Mouse (Mus musculus) kidney, embryonic 16.5 days (tissue): ENCODE results near the gene Arl2. TPM values are rescaled to one million over a fixed set of nuclear protein-coding genes. Genes with fewer than 3 reads are reported as not detected.

Experiments
- ATAC-seq: fragments of 200-750 bp; cut with Nextera tagmentation; 2 replicates; pipeline ENCODE4 v1.8.0; 2017; ENCODE audit warnings: moderate TSS enrichment; ENCODE audit not compliant: low FRiP score, low TSS enrichment
- H3K27ac ChIP-seq: fragments of 300-500 bp; sonication (generic); 2 replicates; pipeline ENCODE4 v1.5.1; 2014; ENCODE audit warnings: low read length
- H3K27me3 ChIP-seq: fragments of 300-500 bp; sonication (generic); 2 replicates; pipeline ENCODE4 v1.6.1; 2014; ENCODE audit warnings: low read length, control low read depth, mixed read lengths; ENCODE audit not compliant: insufficient read depth
- H3K36me3 ChIP-seq: fragments of 300-500 bp; sonication (generic); 2 replicates; pipeline ENCODE4 v1.6.1; 2014; ENCODE audit warnings: low read length, control low read depth, mixed read lengths; ENCODE audit not compliant: insufficient read depth
- H3K4me1 ChIP-seq: fragments of 300-500 bp; sonication (generic); 2 replicates; pipeline ENCODE4 v1.6.1; 2014; ENCODE audit warnings: low read length, control low read depth, mixed read lengths; ENCODE audit not compliant: insufficient read depth
- H3K4me2 ChIP-seq: fragments of 300-500 bp; sonication (generic); replicated peaks from 2 replicates; pipeline ENCODE4 v1.6.1; 2014; ENCODE audit warnings: low read depth, low read length
- H3K4me3 ChIP-seq: fragments of 300-500 bp; sonication (generic); 2 replicates; pipeline ENCODE4 v1.5.1; 2014; ENCODE audit warnings: mild to moderate bottlenecking, low read length
- H3K9ac ChIP-seq: fragments of 300-500 bp; sonication (generic); replicated peaks from 2 replicates; pipeline ENCODE4 v1.6.1; 2014; ENCODE audit warnings: low read length
- H3K9me3 ChIP-seq: fragments of 300-500 bp; sonication (generic); 2 replicates; pipeline ENCODE4 v1.6.1; 2016; ENCODE audit warnings: low read length, control low read depth
- WGBS: fragments of 180-500 bp; shearing (Covaris S2); extraction: QIAGEN DNeasy Blood & Tissue Kit; methylation state at CpG from one replicate; pipeline ENCODE4 v1.1.7; 2014; 5-methylcytosine and 5-hydroxymethylcytosine counted together
- polyA plus RNA-seq: library from polyadenylated mRNA; unstranded; fragments of >200 nt; fragmentation: Nextera tagmentation; extraction: Ambion mirVana; gene quantifications from 2 replicates; pipeline ENCODE4 v1.2.1, GENCODE M21; 2015

The Arl2 gene
- polyA plus RNA-seq, 1 experiment from 2014 or later = 113 TPM

DNA sequence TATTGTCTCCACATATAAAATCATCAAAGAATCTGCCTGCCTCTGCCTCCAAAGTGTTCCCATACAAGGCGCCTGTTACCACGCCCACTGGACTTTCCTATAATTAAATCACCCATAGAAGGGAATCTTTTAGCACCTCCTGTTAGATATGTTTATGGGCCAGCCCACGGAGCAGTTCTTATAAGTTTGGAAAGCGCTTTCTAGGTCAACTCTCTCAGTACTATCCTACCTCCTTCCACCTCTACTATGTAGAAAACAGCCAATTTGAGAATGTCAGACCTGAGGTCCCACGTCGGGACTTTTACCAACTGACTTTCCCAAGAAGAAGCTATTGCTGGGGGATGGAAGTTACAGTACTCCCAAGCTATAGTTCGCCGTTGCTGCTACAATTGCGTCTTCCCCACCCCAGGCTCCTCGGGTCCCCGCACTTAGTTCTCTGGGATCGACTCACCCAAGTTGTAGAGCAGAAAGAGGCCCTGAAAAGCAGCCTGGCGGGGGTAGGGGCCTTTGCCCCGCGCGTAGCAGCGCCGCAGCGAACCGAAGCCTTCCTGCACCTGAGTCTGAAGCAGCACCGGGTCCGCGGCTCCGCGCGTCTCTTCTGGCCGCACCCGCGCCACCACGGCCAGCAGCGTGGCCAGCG lies 23.9 kb downstream of the Arl2 start:
- Histone ChIP-seq H3K27me3 (no peaks in the 10 kb centered on the region), H3K4me1 (peaks cover 16% of the 10 kb centered on the region), H3K27ac (peak overlapping the region; percentile 98), H3K36me3 (peaks cover 17% of the 10 kb centered on the region), H3K4me2 (peak overlapping the region; percentile 79), H3K9me3 (no peaks in the 10 kb centered on the region), H3K9ac (peak overlapping the region; percentile 87), H3K4me3 (peak overlapping the region; percentile 82)
- 5% methylated on average over 32 of the region's 32 CpGs for WGBS
- ATAC-seq = no peak; the same call in none of the 2 replicates

GRCm38 (mm10) chr19:6116113-6116850 lies 25.1 kb downstream of the Arl2 start:
- H3K9me3 ChIP-seq = no peaks in the 10 kb centered on the region
- no peaks in the 10 kb centered on the region for H3K27me3 ChIP-seq
- H3K4me3 ChIP-seq = no peak overlapping the region
- H3K4me2 ChIP-seq = peak overlapping the region; percentile 79; the same call in 1 of the 2 replicates
- H3K27ac ChIP-seq = no peak overlapping the region
- no peak overlapping the region for H3K9ac ChIP-seq
- H3K4me1 ChIP-seq = peaks cover 12% of the 10 kb centered on the region
- no peak for ATAC-seq
- peaks cover 17% of the 10 kb centered on the region for H3K36me3 ChIP-seq
- 92% methylated on average over 15 of the region's 15 CpGs for WGBS

DNA sequence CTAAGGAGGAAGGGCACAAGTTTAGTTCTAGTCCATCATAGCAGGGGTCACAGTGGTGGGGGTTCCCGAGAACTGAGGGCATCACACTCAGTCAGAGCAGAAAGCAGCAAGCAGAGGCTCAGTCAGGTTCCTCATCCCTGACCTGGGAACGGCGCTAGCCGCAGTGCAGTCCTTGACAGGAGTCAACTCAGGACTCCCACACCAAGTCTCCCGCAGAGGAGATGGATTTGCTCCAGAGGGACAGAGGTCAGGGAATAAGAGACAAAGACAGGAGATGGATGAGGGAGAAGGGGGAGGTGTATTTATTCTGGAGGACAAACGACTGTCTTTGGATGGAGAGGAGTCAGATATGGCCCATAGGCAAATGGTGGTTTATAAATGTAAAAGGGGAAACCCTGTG lies 28.2 kb downstream of the Arl2 start:
- Histone ChIP-seq H3K27me3 (no peaks in the 10 kb centered on the region), H3K27ac (no peak overlapping the region), H3K4me2 (no peak overlapping the region), H3K9me3 (no peaks in the 10 kb centered on the region), H3K9ac (no peak overlapping the region), H3K4me1 (peaks cover 9% of the 10 kb centered on the region), H3K4me3 (no peak overlapping the region), H3K36me3 (peaks cover 17% of the 10 kb centered on the region)
- 31% methylated on average over 6 of the region's 6 CpGs for WGBS
- no peak for ATAC-seq

DNA sequence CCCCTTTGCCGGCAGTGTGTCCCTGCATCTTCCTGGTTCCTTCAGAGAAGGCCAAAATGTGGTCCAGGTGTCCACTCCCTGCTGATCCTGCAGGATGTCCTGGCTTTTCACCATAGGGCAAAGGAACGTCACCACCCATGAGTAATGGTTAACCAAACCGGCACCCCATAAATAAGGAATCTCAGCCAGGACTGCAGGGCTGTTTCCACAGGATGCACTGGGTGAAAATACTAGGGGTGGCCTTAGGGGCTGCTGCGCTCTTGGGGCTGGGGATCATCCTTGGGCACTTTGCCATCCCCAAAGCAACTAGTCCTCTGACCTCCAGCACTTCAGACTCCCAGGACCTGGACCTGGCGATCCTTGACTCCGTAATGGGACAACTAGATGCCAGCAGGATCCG lies 35.8 kb downstream of the Arl2 start, which contains the start of gene Naaladl1:
TSS of gene Naaladl1 (plus strand) at position 197 of the 400 bp plus-strand sequence.
- Histone ChIP-seq H3K36me3 (no peaks in the 10 kb centered on the region), H3K9ac (no peak within 1 kb of the TSS), H3K9me3 (no peaks in the 10 kb centered on the region), H3K4me2 (no peak within 1 kb of the TSS), H3K4me3 (no peak within 1 kb of the TSS), H3K27ac (no peak within 1 kb of the TSS), H3K4me1 (no peaks in the 10 kb centered on the region), H3K27me3 (no peaks in the 10 kb centered on the region)
- 87% methylated on average over 7 of the region's 7 CpGs for WGBS
- no peak for ATAC-seq

DNA sequence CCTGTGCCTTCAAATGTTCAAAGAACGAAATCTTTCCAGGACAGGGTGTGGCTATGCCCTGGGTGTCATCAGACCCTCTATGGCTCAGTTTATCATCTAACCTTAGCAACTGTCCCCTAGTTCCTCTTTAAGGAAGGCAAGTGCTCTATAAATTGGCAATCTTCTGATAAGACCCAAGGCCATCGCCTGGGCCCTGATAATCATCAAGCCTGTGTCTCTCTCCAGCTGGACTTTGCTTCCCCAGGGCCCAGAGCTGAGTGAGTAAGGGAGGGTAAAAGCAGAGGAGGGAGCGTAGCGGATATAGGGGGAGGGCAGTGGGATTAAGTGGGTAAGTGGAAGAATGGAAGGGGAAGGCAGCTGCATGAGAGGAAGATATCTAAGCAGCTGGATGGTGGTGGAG lies 36.9 kb downstream of the Arl2 start:
- ATAC-seq = no peak
- Histone ChIP-seq H3K27ac (no peak overlapping the region), H3K27me3 (no peaks in the 10 kb centered on the region), H3K36me3 (no peaks in the 10 kb centered on the region), H3K9ac (no peak overlapping the region), H3K4me1 (no peaks in the 10 kb centered on the region), H3K4me2 (no peak overlapping the region), H3K9me3 (no peaks in the 10 kb centered on the region), H3K4me3 (no peak overlapping the region)
- WGBS = 75% methylated on average over 4 of the region's 4 CpGs

DNA sequence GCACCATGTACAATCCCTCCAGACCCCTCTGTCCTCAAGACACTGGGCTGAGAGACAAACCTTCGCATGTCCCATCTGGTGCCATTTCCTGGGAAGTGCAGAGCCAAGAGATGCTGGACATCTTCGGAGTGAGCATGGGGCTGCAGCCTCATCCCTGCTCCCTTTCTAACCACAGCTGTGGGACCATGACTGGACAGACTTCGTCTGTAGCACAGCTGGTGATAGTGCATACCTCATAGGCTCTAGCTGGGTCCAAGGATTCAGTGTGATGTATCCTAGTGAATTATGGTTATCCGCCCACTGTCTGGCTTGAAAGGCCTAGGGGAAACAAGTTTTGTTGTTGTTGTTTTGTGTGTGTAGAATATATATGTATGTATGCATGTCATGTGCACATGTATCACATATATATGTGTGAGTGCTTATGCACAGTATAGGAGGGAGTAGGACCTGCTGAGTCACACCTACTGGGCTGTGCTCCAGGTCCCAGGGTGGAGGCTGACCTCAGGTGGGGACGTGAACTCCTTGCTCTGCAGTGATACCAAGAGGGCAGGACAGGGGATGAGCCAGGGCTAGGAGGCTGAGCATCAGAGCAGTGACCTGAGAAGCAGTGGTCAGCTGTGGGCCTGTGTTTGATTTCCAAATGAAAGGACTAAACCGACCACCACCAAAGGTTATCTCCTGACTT lies 39.0 kb downstream of the Arl2 start:
- H3K27me3 ChIP-seq = no peaks in the 10 kb centered on the region

GRCm38 (mm10) chr19:6101186-6101585 lies 40.2 kb downstream of the Arl2 start:
- no peak overlapping the region for H3K27ac ChIP-seq
- no peak overlapping the region for H3K4me2 ChIP-seq
- ATAC-seq = no peak
- H3K27me3 ChIP-seq = no peaks in the 10 kb centered on the region
- no peaks in the 10 kb centered on the region for H3K36me3 ChIP-seq
- H3K9me3 ChIP-seq = no peaks in the 10 kb centered on the region
- 57% methylated on average over 6 of the region's 6 CpGs for WGBS
- H3K4me3 ChIP-seq = no peak overlapping the region
- H3K4me1 ChIP-seq = no peaks in the 10 kb centered on the region
- H3K9ac ChIP-seq = no peak overlapping the region

More for the DNA sequence above, 39.0 kb downstream of the Arl2 start:
- Histone ChIP-seq H3K9ac (no peak overlapping the region), H3K27ac (no peak overlapping the region), H3K4me2 (no peak overlapping the region), H3K4me1 (no peaks in the 10 kb centered on the region), H3K4me3 (no peak overlapping the region), H3K36me3 (no peaks in the 10 kb centered on the region), H3K9me3 (no peaks in the 10 kb centered on the region)
- 82% methylated on average over 6 of the region's 6 CpGs for WGBS
- no peak for ATAC-seq

GRCm38 (mm10) chr19:6097847-6098246 lies 43.5 kb downstream of the Arl2 start:
- WGBS = 86% methylated on average over 3 of the region's 3 CpGs
- H3K36me3 ChIP-seq = peaks cover 8% of the 10 kb centered on the region
- no peak for ATAC-seq

GRCm38 (mm10) chr19:6094119-6094518 lies 47.2 kb downstream of the Arl2 start, which contains the start of gene AC131692.1:
TSS of gene AC131692.1 (plus strand) at chr19:6094419.
- Histone ChIP-seq H3K4me2 (no peak within 1 kb of the TSS), H3K9ac (no peak within 1 kb of the TSS), H3K27me3 (no peaks in the 10 kb centered on the region), H3K4me3 (no peak within 1 kb of the TSS), H3K4me1 (no peaks in the 10 kb centered on the region), H3K27ac (no peak within 1 kb of the TSS), H3K36me3 (peaks cover 31% of the 10 kb centered on the region), H3K9me3 (no peaks in the 10 kb centered on the region)
- ATAC-seq = no peak
- 88% methylated on average over 7 of the region's 7 CpGs for WGBS

More at GRCm38 (mm10) chr19:6097847-6098246, 43.5 kb downstream of the Arl2 start:
- Histone ChIP-seq H3K27me3 (no peaks in the 10 kb centered on the region), H3K9ac (no peak overlapping the region), H3K9me3 (no peaks in the 10 kb centered on the region), H3K27ac (no peak overlapping the region), H3K4me2 (no peak overlapping the region), H3K4me1 (no peaks in the 10 kb centered on the region), H3K4me3 (no peak overlapping the region)
